Mouse (Mus musculus): ENCODE measurements at regions not wholly inside any gene's neighbourhood (a gene's known extent, or its start where the extent isn't known, plus 50 kb on each side); places are given as distances from the start of the nearest gene placed in this dataset.

DNA sequence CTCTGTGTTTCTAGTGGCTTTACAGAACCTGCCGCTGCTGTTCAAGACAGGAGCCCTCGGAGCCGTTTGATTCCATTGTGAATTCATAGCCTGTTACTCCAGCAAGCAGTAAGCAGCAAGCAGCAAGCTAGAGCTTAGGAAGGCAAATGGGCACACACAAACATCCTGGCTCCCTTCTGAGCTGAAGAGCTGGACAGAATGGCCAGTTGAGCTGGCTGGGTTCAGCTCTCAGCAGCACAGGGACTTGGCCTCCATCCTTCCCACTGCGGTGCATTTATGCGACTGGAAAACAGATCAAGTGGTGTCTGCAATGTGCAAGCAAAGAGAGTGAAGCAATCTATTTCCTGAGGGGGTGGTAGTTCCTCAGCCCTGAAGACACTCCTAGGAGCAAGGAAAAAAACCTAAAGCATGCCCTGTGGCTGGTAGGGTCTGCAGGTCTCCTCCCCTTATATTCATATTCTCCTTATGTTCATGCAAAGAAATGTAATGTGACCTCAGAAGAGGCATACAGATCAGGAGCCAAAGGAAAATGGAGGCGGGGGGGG, 513.9 kb upstream of the Gulo start:
- Histone ChIP-seq H3K9me3 (ENCODE audit: control insufficient read depth, low read length) (no peaks in the 10 kb centered on the region), H3K4me1 (replicated peaks; ENCODE audit: control insufficient read depth, insufficient read depth) (no peaks in the 10 kb centered on the region), H3K27ac (replicated peaks) (no peak overlapping the region), H3K4me2 (replicated peaks; ENCODE audit: low read depth) (no peak overlapping the region), H3K27me3 (ENCODE audit: control insufficient read depth, insufficient read depth, low read length) (no peaks in the 10 kb centered on the region), H3K36me3 (ENCODE audit: control insufficient read depth, insufficient read depth, low read length) (no peaks in the 10 kb centered on the region), H3K9ac (ENCODE audit: low read length) (no peak overlapping the region), H3K4me3 (ENCODE audit: low read depth, low read length) (no peak overlapping the region)
- WGBS: 78% methylated on average over 6 of the region's 6 CpGs
- TF ChIP-seq CTCF (IDR thresholded peaks at IDR 0.05; ENCODE audit: low read depth) (no peak), EP300 (optimal IDR thresholded peaks at IDR 0.05) (no peak)
- DNase-seq (ENCODE audit: low spot score) (no peak), ATAC-seq (ENCODE audit: low FRiP score, low TSS enrichment) (no peak)

DNA sequence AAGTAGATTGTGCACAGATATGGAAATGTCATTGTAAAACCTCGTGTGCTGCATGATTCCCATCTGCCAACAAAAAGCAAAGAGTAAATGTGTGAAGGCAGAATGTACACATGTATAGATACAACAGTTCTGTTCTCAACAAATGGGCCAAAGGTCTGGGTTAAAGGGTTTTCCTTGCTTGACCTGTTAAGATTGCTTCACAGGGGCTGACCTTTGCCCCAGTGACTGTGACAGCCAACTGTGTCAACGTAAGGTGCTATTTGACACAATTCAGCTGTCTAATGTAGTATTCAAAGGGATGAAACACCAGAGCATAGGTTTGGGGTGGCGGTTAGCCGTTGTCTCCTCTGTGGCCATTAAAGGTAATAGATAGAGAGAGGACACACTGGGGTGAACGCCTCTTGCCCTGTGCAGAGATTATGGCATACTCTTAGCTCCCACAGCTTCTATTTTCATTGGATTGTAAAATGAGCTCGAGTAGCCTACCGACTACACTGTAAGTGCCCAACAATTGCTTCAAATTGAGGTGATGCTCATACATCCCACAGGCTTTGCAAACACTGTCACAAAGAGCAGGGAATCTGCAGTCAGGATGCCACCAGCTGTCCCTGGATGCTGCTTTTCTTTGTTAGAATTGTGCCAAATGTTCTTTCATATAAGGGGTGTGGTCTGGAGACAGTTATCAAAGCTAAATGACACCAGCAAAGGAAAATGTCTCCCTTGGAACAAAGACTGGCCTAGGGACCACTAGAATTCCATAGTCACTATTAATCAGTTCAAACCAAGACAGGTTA, 513.0 kb upstream of the Gulo start:
- no peak overlapping the region for H3K27ac ChIP-seq (replicated peaks)
- no peak for DNase-seq (ENCODE audit: low spot score)
- no peak overlapping the region for H3K4me3 ChIP-seq (ENCODE audit: low read depth, low read length)
- no peak for ATAC-seq (ENCODE audit: low FRiP score, low TSS enrichment)
- H3K9me3 ChIP-seq (ENCODE audit: control insufficient read depth, low read length): no peaks in the 10 kb centered on the region
- H3K27me3 ChIP-seq (ENCODE audit: control insufficient read depth, insufficient read depth, low read length): no peaks in the 10 kb centered on the region
- H3K36me3 ChIP-seq (ENCODE audit: control insufficient read depth, insufficient read depth, low read length): no peaks in the 10 kb centered on the region
- 56% methylated on average over 7 of the region's 7 CpGs for WGBS
- H3K9ac ChIP-seq (ENCODE audit: low read length): no peak overlapping the region
- no peaks in the 10 kb centered on the region for H3K4me1 ChIP-seq (replicated peaks; ENCODE audit: control insufficient read depth, insufficient read depth)
- no peak overlapping the region for H3K4me2 ChIP-seq (replicated peaks; ENCODE audit: low read depth)
- TF ChIP-seq CTCF (IDR thresholded peaks at IDR 0.05; ENCODE audit: low read depth) (no peak), EP300 (optimal IDR thresholded peaks at IDR 0.05) (no peak)

- Histone ChIP-seq H3K4me1 (replicated peaks; ENCODE audit: control insufficient read depth, insufficient read depth) (no peaks in the 10 kb centered on the region), H3K36me3 (ENCODE audit: control insufficient read depth, insufficient read depth, low read length) (no peaks in the 10 kb centered on the region), H3K27ac (replicated peaks) (no peak overlapping the region), H3K27me3 (ENCODE audit: control insufficient read depth, insufficient read depth, low read length) (no peaks in the 10 kb centered on the region), H3K9me3 (ENCODE audit: control insufficient read depth, low read length) (no peaks in the 10 kb centered on the region), H3K4me2 (replicated peaks; ENCODE audit: low read depth) (no peak overlapping the region), H3K4me3 (ENCODE audit: low read depth, low read length) (no peak overlapping the region), H3K9ac (ENCODE audit: low read length) (no peak overlapping the region)
- no peak for DNase-seq (ENCODE audit: low spot score)
- no peak for ATAC-seq (ENCODE audit: low FRiP score, low TSS enrichment)
- WGBS: 69% methylated on average over 3 of the region's 3 CpGs
- no peak for TF ChIP-seq CTCF (IDR thresholded peaks at IDR 0.05; ENCODE audit: low read depth)
- TF ChIP-seq EP300 (optimal IDR thresholded peaks at IDR 0.05): no peak
Measured at GRCm38 (mm10) chr14:66516770-66517169, 507.8 kb upstream of the Gulo start.

GRCm38 (mm10) chr14:66510750-66511149, 501.7 kb upstream of the Gulo start:
- Histone ChIP-seq H3K9me3 (ENCODE audit: control insufficient read depth, low read length) (no peaks in the 10 kb centered on the region), H3K27me3 (ENCODE audit: control insufficient read depth, insufficient read depth, low read length) (no peaks in the 10 kb centered on the region), H3K4me2 (replicated peaks; ENCODE audit: low read depth) (no peak overlapping the region), H3K27ac (replicated peaks) (no peak overlapping the region), H3K36me3 (ENCODE audit: control insufficient read depth, insufficient read depth, low read length) (no peaks in the 10 kb centered on the region), H3K4me3 (ENCODE audit: low read depth, low read length) (no peak overlapping the region), H3K4me1 (replicated peaks; ENCODE audit: control insufficient read depth, insufficient read depth) (no peaks in the 10 kb centered on the region), H3K9ac (ENCODE audit: low read length) (no peak overlapping the region)
- no peak for TF ChIP-seq CTCF (IDR thresholded peaks at IDR 0.05; ENCODE audit: low read depth)
- TF ChIP-seq EP300 (optimal IDR thresholded peaks at IDR 0.05): no peak
- DNase-seq (ENCODE audit: low spot score) (no peak), ATAC-seq (ENCODE audit: low FRiP score, low TSS enrichment) (no peak)
- 70% methylated on average over 5 of the region's 5 CpGs for WGBS

DNA sequence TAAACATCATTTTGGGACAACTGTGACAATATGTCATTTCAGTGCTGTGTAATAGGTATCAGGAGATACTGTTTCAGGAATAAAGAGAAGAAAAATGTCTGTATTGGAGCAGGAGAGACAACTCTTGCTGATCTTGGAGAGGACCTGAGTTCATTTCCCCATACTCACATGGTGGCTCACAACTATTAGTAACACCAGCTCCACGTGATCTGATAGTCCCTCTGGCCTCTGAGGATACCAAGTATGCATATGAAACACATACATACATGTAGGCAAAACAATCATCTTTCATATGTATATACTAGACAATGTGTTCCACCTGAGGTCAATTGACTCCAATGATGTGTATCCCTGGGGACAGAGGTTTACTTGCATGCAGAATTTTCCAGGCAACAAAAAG, 501.2 kb upstream of the Gulo start:
- Histone ChIP-seq H3K9ac (ENCODE audit: low read length) (no peak overlapping the region), H3K4me1 (replicated peaks; ENCODE audit: control insufficient read depth, insufficient read depth) (no peaks in the 10 kb centered on the region), H3K27ac (replicated peaks) (no peak overlapping the region), H3K27me3 (ENCODE audit: control insufficient read depth, insufficient read depth, low read length) (no peaks in the 10 kb centered on the region), H3K9me3 (ENCODE audit: control insufficient read depth, low read length) (no peaks in the 10 kb centered on the region), H3K4me2 (replicated peaks; ENCODE audit: low read depth) (no peak overlapping the region), H3K4me3 (ENCODE audit: low read depth, low read length) (no peak overlapping the region), H3K36me3 (ENCODE audit: control insufficient read depth, insufficient read depth, low read length) (no peaks in the 10 kb centered on the region)
- TF ChIP-seq EP300 (optimal IDR thresholded peaks at IDR 0.05) (no peak), CTCF (IDR thresholded peaks at IDR 0.05; ENCODE audit: low read depth) (no peak)
- DNase-seq (ENCODE audit: low spot score): no peak
- 48% methylated on average over 1 of the region's 1 CpGs for WGBS
- no peak for ATAC-seq (ENCODE audit: low FRiP score, low TSS enrichment)

DNA sequence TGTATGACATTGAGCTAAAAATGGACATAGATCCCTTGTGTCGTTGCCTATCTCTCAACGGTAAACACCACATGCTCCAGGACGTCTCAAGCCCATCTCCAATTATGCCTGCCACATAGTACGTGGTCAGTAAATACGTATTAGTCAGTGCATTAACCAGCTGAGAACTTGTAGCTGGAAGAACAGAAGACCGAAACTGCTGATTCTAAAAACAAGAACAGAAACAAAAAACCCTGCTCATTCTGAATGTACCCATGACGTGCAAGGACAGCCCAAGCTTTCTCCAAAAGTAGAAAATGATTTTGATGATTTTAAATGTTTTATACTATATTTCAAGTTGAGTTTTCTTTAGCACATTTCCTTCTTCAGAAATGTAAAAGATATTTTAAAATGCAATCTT, 500.7 kb upstream of the Gulo start:
- DNase-seq (ENCODE audit: low spot score) (no peak), ATAC-seq (ENCODE audit: low FRiP score, low TSS enrichment) (no peak)
- H3K4me2 ChIP-seq (replicated peaks; ENCODE audit: low read depth): no peak overlapping the region
- no peaks in the 10 kb centered on the region for H3K27me3 ChIP-seq (ENCODE audit: control insufficient read depth, insufficient read depth, low read length)
- H3K27ac ChIP-seq (replicated peaks): no peak overlapping the region
- H3K9me3 ChIP-seq (ENCODE audit: control insufficient read depth, low read length): no peaks in the 10 kb centered on the region
- H3K4me3 ChIP-seq (ENCODE audit: low read depth, low read length): no peak overlapping the region
- no peak overlapping the region for H3K9ac ChIP-seq (ENCODE audit: low read length)
- 85% methylated on average over 7 of the region's 7 CpGs for WGBS
- no peaks in the 10 kb centered on the region for H3K4me1 ChIP-seq (replicated peaks; ENCODE audit: control insufficient read depth, insufficient read depth)
- no peak for TF ChIP-seq EP300 (optimal IDR thresholded peaks at IDR 0.05)
- no peak for TF ChIP-seq CTCF (IDR thresholded peaks at IDR 0.05; ENCODE audit: low read depth)
- H3K36me3 ChIP-seq (ENCODE audit: control insufficient read depth, insufficient read depth, low read length): no peaks in the 10 kb centered on the region
